Mouse (Mus musculus): ENCODE results near the gene BC048507. TPM values are rescaled to one million over a fixed set of nuclear protein-coding genes. Genes with fewer than 3 reads are reported as not detected.

The BC048507 gene
- total and polyA plus RNA-seq, 3 experiments, result not detected

DNA sequence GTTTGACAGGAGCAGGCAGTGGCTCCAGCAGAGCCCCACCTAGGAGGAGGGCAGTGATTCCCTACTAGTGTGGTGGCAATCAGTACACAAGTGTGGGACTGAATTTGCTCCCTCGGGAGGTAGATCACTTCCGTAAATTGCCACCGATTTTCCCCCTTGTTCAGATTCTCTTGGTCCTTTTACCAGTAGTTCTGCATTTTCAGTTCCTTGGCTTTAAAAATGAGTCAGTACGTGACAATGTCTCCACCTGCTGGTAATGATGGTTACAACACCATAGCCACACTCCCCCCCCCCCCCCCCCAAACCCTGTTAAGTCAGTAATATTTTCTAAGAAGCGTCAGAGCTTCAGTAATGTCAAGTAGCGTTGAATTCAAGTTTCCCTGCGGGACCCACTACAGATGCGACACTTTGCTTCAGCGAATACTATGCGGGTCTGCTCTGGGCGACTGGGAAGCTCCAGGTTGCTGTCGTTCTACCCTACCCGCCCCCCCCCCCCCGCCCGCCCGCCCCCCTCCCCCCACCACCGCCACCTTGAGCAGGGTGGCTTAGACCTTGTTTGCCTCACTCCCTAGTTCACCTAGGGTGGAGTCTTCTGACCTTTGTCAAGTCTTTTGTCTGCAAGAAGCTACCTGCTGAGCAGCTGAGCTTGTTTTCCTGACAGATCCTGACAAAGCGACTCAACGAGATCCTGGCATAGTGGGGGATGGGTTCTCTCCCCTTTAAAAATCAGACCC lies 18.8 kb upstream of the BC048507 start:
- TF ChIP-seq POLR2AphosphoS5 (IDR thresholded peaks at IDR 0.05; ENCODE audit: insufficient replicate concordance, low read depth, low read length) (no peak), CTCF (IDR thresholded peaks at IDR 0.05; ENCODE audit: low read depth, low read length) (no peak), GATA1 (IDR thresholded peaks at IDR 0.05; ENCODE audit: borderline replicate concordance, low read length) (no peak), TAL1 (conservative IDR thresholded peaks at IDR 0.05; ENCODE audit: low read depth, low read length) (no peak), GATA2 (IDR thresholded peaks at IDR 0.05; ENCODE audit: borderline replicate concordance, low read depth, low read length) (no peak)
- Histone ChIP-seq H3K4me3 (ENCODE audit: low read depth, low read length) (no peak overlapping the region), H3K27me3 (ENCODE audit: insufficient read depth, low read length) (no peaks in the 10 kb centered on the region), H3K4me1 (ENCODE audit: insufficient read depth, low read depth, low read length) (peaks cover 6% of the 10 kb centered on the region), H3K9me3 (replicated peaks) (no peaks in the 10 kb centered on the region), H3K36me3 (replicated peaks) (no peaks in the 10 kb centered on the region)
- peak; percentile 23 for DNase-seq (ENCODE audit: low spot score)
- ATAC-seq (ENCODE audit: extremely low read depth, insufficient number of reproducible peaks, low FRiP score, poor library complexity, severe bottlenecking), result peak; percentile 34

DNA sequence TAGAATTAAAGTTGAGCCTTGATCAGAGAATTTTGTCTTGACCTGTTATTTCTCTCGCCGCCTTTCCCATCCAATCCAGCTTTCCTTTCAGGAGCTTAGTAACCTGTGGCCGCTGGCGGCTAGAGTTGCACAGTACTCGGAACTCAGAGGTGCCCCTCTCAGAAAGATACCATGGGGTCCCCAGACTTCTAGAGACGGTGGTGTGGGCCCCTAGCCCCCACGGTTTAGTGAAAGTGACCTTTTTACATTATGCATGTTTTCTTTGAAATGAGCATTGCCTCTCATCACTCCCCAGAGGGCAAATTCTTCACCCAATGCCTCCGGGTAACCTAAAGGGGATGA lies 18.3 kb upstream of the BC048507 start:
- ATAC-seq (ENCODE audit: extremely low read depth, insufficient number of reproducible peaks, low FRiP score, poor library complexity, severe bottlenecking) (no peak), DNase-seq (ENCODE audit: low spot score) (no peak)
- TF ChIP-seq TAL1 (conservative IDR thresholded peaks at IDR 0.05; ENCODE audit: low read depth, low read length) (no peak), GATA2 (IDR thresholded peaks at IDR 0.05; ENCODE audit: borderline replicate concordance, low read depth, low read length) (no peak), CTCF (IDR thresholded peaks at IDR 0.05; ENCODE audit: low read depth, low read length) (no peak), POLR2AphosphoS5 (IDR thresholded peaks at IDR 0.05; ENCODE audit: insufficient replicate concordance, low read depth, low read length) (no peak)
- H3K27me3 ChIP-seq (ENCODE audit: insufficient read depth, low read length), result no peaks in the 10 kb centered on the region
- H3K4me1 ChIP-seq (ENCODE audit: insufficient read depth, low read depth, low read length), result peaks cover 6% of the 10 kb centered on the region
- H3K36me3 ChIP-seq (replicated peaks), result no peaks in the 10 kb centered on the region
- H3K4me3 ChIP-seq (ENCODE audit: low read depth, low read length), result no peak overlapping the region
- H3K9me3 ChIP-seq (replicated peaks), result no peaks in the 10 kb centered on the region

GRCm38 (mm10) chr13:67850361-67850760 lies 12.8 kb upstream of the BC048507 start:
- no peaks in the 10 kb centered on the region for H3K36me3 ChIP-seq (replicated peaks)
- no peak overlapping the region for H3K4me3 ChIP-seq (ENCODE audit: low read depth, low read length)
- H3K4me1 ChIP-seq (ENCODE audit: insufficient read depth, low read depth, low read length), result no peaks in the 10 kb centered on the region
- ATAC-seq (ENCODE audit: extremely low read depth, insufficient number of reproducible peaks, low FRiP score, poor library complexity, severe bottlenecking) (no peak), DNase-seq (ENCODE audit: low spot score) (no peak)
- no peaks in the 10 kb centered on the region for H3K9me3 ChIP-seq (replicated peaks)
- TF ChIP-seq TAL1 (conservative IDR thresholded peaks at IDR 0.05; ENCODE audit: low read depth, low read length) (no peak), CTCF (IDR thresholded peaks at IDR 0.05; ENCODE audit: low read depth, low read length) (no peak), GATA1 (IDR thresholded peaks at IDR 0.05; ENCODE audit: borderline replicate concordance, low read length) (no peak), POLR2AphosphoS5 (IDR thresholded peaks at IDR 0.05; ENCODE audit: insufficient replicate concordance, low read depth, low read length) (no peak), GATA2 (IDR thresholded peaks at IDR 0.05; ENCODE audit: borderline replicate concordance, low read depth, low read length) (no peak)
- no peaks in the 10 kb centered on the region for H3K27me3 ChIP-seq (ENCODE audit: insufficient read depth, low read length)

DNA sequence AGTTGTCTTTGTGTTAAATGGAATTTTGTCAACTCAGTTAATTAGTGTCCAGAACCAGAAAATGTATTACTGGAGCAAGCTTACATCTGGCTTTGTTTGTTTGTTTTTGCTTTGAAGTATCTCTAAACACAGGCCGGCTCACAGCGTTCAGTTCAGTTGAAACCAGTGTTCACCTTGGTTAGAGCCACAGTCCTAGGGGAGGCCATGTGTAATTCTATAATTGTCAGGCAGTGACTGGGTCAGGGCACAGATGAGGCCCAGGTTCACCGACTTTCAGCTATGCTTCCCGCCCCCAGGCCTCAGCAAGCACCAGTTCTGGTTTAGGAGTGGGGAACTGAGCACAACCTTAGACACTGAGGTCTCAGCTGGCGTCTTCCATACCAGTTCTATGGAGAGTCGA lies 10.0 kb upstream of the BC048507 start:
- Histone ChIP-seq H3K4me3 (ENCODE audit: low read depth, low read length) (no peak overlapping the region), H3K4me1 (ENCODE audit: insufficient read depth, low read depth, low read length) (no peaks in the 10 kb centered on the region), H3K36me3 (replicated peaks) (no peaks in the 10 kb centered on the region), H3K9me3 (replicated peaks) (no peaks in the 10 kb centered on the region), H3K27me3 (ENCODE audit: insufficient read depth, low read length) (no peaks in the 10 kb centered on the region)
- TF ChIP-seq CTCF (IDR thresholded peaks at IDR 0.05; ENCODE audit: low read depth, low read length) (no peak), TAL1 (conservative IDR thresholded peaks at IDR 0.05; ENCODE audit: low read depth, low read length) (no peak), POLR2AphosphoS5 (IDR thresholded peaks at IDR 0.05; ENCODE audit: insufficient replicate concordance, low read depth, low read length) (no peak), GATA2 (IDR thresholded peaks at IDR 0.05; ENCODE audit: borderline replicate concordance, low read depth, low read length) (no peak), GATA1 (IDR thresholded peaks at IDR 0.05; ENCODE audit: borderline replicate concordance, low read length) (no peak)
- DNase-seq (ENCODE audit: low spot score), result no peak
- ATAC-seq (ENCODE audit: extremely low read depth, insufficient number of reproducible peaks, low FRiP score, poor library complexity, severe bottlenecking), result no peak

DNA sequence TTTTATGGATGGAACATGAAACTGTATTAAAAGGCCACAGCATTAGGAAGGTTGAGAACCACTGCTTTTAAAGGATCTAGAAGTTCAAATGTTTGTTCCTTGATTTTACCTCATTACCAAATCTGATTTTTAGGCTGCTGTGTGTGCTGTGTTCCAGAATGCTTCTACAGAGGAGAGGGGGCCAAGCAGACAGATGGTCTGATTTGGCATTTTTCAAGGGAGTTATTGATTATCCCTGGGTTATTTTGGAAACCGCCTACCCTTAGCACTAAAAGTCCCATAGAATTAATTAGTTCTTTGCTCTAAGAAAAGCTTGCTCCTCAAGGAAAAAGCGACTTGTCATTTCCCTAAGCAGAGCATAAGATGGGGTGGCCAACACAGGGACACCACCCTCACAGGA lies 9.1 kb upstream of the BC048507 start:
- Histone ChIP-seq H3K36me3 (replicated peaks) (no peaks in the 10 kb centered on the region), H3K4me1 (ENCODE audit: insufficient read depth, low read depth, low read length) (no peaks in the 10 kb centered on the region), H3K4me3 (ENCODE audit: low read depth, low read length) (no peak overlapping the region), H3K27me3 (ENCODE audit: insufficient read depth, low read length) (no peaks in the 10 kb centered on the region), H3K9me3 (replicated peaks) (no peaks in the 10 kb centered on the region)
- DNase-seq (ENCODE audit: low spot score) (no peak), ATAC-seq (ENCODE audit: extremely low read depth, insufficient number of reproducible peaks, low FRiP score, poor library complexity, severe bottlenecking) (no peak)
- TF ChIP-seq CTCF (IDR thresholded peaks at IDR 0.05; ENCODE audit: low read depth, low read length) (no peak), GATA1 (IDR thresholded peaks at IDR 0.05; ENCODE audit: borderline replicate concordance, low read length) (no peak), POLR2AphosphoS5 (IDR thresholded peaks at IDR 0.05; ENCODE audit: insufficient replicate concordance, low read depth, low read length) (no peak), GATA2 (IDR thresholded peaks at IDR 0.05; ENCODE audit: borderline replicate concordance, low read depth, low read length) (no peak), TAL1 (conservative IDR thresholded peaks at IDR 0.05; ENCODE audit: low read depth, low read length) (no peak)

- Histone ChIP-seq H3K4me1 (ENCODE audit: insufficient read depth, low read depth, low read length) (no peaks in the 10 kb centered on the region), H3K4me3 (ENCODE audit: low read depth, low read length) (no peak overlapping the region), H3K9me3 (replicated peaks) (peaks cover 3% of the 10 kb centered on the region), H3K27me3 (ENCODE audit: insufficient read depth, low read length) (no peaks in the 10 kb centered on the region), H3K36me3 (replicated peaks) (no peaks in the 10 kb centered on the region)
- DNase-seq (ENCODE audit: low spot score), result no peak
- TF ChIP-seq POLR2AphosphoS5 (IDR thresholded peaks at IDR 0.05; ENCODE audit: insufficient replicate concordance, low read depth, low read length), result no peak
- no peak for TF ChIP-seq CTCF (IDR thresholded peaks at IDR 0.05; ENCODE audit: low read depth, low read length)
- TF ChIP-seq GATA2 (IDR thresholded peaks at IDR 0.05; ENCODE audit: borderline replicate concordance, low read depth, low read length), result no peak
- TF ChIP-seq TAL1 (conservative IDR thresholded peaks at IDR 0.05; ENCODE audit: low read depth, low read length), result no peak
- no peak for TF ChIP-seq GATA1 (IDR thresholded peaks at IDR 0.05; ENCODE audit: borderline replicate concordance, low read length)
- no peak for ATAC-seq (ENCODE audit: extremely low read depth, insufficient number of reproducible peaks, low FRiP score, poor library complexity, severe bottlenecking)
Observed at GRCm38 (mm10) chr13:67857317-67857716, 5.8 kb upstream of the BC048507 start.
